Mouse (Mus musculus) adipose tissue, adult 10 weeks (tissue): ENCODE results near the gene Gm609. TPM values are rescaled to one million over a fixed set of nuclear protein-coding genes. Genes with fewer than 3 reads are reported as not detected.

Experiments used
- polyA plus RNA-seq: library from polyadenylated mRNA; stranded (reverse); fragments of 350-450 nt; fragmentation: Illumina TruSeq; extraction: RNeasy Lipid Tissue Mini Kit (QIAGEN cat#74804); gene quantifications from one replicate; pipeline ENCODE4 v1.2.3, GENCODE M21; 2014; ENCODE audit warnings: low read depth, low replicate concordance

Gene Gm609
- 2.8 TPM for polyA plus RNA-seq

GRCm38 (mm10) chr16:45492927-45493326, at the start of gene Gm609:
Gene Gm609 (minus strand): TSS chr16:45492969.

DNA sequence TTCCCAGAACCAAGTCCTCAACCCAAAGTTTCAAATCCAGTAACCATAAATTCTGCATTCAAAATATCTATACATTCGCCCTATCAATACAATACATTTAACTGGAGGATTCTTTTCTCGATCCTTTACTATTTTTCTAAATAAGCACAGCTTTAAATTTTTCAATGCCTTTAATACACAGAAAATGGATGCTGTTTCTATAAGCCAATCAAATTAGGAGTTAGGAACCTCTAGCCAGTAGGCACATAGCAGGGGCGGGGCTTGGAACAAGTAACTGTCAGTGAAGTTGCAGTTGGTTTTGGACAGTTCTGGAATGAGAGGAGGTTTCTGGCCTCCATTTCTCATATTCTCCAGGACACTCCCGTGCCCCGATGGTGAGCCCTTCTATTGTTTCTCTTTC, 42.2 kb upstream of the Gm609 start, which contains the start of gene Slc9c1:
Gene Slc9c1, plus strand, starts transcription at position 301 of the 400 bp plus-strand sequence.

DNA sequence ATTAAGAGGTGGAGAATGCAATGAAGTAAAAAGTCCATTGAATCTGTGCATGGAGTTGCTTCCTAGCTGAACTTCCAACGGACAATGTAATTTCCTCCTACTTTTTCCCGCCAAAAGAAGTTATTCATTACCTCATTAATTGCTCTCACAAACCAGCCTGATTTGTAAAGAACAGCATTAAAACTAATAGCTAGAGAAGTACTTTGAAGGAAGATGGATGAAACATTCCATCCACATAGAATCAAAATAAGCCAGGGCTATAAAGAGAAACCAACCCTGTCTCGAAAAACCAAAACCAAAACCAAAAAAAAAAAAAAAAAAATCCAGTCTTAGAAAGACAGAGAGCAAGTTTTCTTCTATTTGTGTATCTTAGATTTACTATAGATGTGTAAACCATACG, 39.2 kb upstream of the Gm609 start, which contains the start of gene Gm17783:
Gene Gm17783, minus strand, starts transcription at position 101 of the 400 bp plus-strand sequence.

GRCm38 (mm10) chr16:45408425-45409063, 84.2 kb downstream of the Gm609 start, which contains the start of gene Cd200:
Gene Cd200 (minus strand): TSS chr16:45409053.

Other genes starting within 250 kb of the Gm609 start
- 75.8 TPM for gene Cd200, start 83.9 kb downstream of the Gm609 start, polyA plus RNA-seq
- not detected for gene Gm17783, start 39.1 kb upstream of the Gm609 start, polyA plus RNA-seq
- 1.4 TPM for gene Slc9c1, start 42.3 kb upstream of the Gm609 start, polyA plus RNA-seq
- 0.46 TPM for gene Gcsam, start 117.4 kb upstream of the Gm609 start, polyA plus RNA-seq
- gene BC016579, start 161.1 kb upstream of the Gm609 start, polyA plus RNA-seq, result 0.68 TPM
- gene Tmprss7, start 200.7 kb upstream of the Gm609 start, polyA plus RNA-seq, result 0.34 TPM
- gene Tagln3, start 231.6 kb upstream of the Gm609 start, polyA plus RNA-seq, result 0.34 TPM
- gene Abhd10, start 250.0 kb upstream of the Gm609 start, polyA plus RNA-seq, result 10.4 TPM